Mouse (Mus musculus) cortical plate, adult 2 months (tissue): ENCODE measurements around the gene 4833439L19Rik.

Experiments
- CTCF ChIP-seq: fragments of 200-500 bp; IDR thresholded peaks from 2 replicates; pipeline ENCODE4 v1.5.1; 2011; ENCODE audit warnings: mild to moderate bottlenecking, control low read depth, low read length; ENCODE audit not compliant: insufficient read depth; ENCODE audit errors: extremely low read depth
- POLR2A ChIP-seq: fragments of 200-500 bp; IDR thresholded peaks from 2 replicates; pipeline ENCODE4 v1.6.1; 2011; ENCODE audit warnings: mild to moderate bottlenecking, low read length, control low read depth; ENCODE audit not compliant: insufficient read depth; ENCODE audit errors: extremely low read depth

DNA sequence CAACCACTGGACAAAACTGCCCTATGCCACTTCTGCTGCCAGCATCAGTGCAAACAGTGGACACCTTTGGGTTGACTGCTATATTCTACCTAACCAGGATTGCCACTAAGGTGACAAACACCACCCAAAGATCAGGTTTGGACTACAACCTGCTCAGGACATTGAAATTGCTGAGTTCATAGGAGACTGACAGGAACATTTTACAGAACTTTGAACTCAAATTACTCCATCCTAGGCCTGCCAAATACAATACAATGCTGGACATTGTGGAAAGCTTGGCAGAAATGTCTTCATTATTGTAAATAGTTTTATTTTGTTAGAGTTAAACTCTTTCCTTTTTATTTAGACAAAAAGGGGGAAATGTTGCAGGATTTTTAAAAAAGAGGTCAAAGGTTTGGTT, 44.1 kb downstream of the 4833439L19Rik start:
- TF ChIP-seq CTCF: no peak
- no peak for TF ChIP-seq POLR2A
